Mouse (Mus musculus) gastrocnemius, adult 8-10 months (tissue): ENCODE data around the gene Rwdd1. TPM values are rescaled to one million over a fixed set of nuclear protein-coding genes. Genes with fewer than 3 reads are reported as not detected.
"Not testable (repeated sequence)": the region's sequence is repeated elsewhere in the genome, so short reads cannot be mapped to it uniquely, and the experiment has no call there.

Experiments
- DNase-seq, 2 experiments: peaks; one replicate each; pipeline ENCODE4 v3.0.0; 2022; ENCODE audit warnings: low spot score in 2 of 2
- total RNA-seq, 4 experiments: library from RNA; stranded (reverse); gene quantifications; 2 replicates each; pipeline ENCODE4 v1.2.4; 2022

Gene Rwdd1
- total RNA-seq: 100 to 1,000 TPM; 173 to 185 (median 176) TPM

GRCm38 (mm10) chr10:34019302-34020075 is at the start of gene Rwdd1:
Gene Rwdd1 (minus strand): TSS chr10:34019624.
- DNase-seq: peak; percentile 94 to 97

- DNase-seq: no peak
These were observed 47.2 kb upstream of the Rwdd1 start for GRCm38 (mm10) chr10:34066591-34066990.

GRCm38 (mm10) chr10:34053987-34054386 is 34.6 kb upstream of the Rwdd1 start:
- no peak for DNase-seq

GRCm38 (mm10) chr10:34044210-34044609 is 24.8 kb upstream of the Rwdd1 start, which contains the start of gene Calhm4:
Gene Calhm4 (minus strand): TSS chr10:34044310.
- DNase-seq: no peak

- DNase-seq: no peak
These were observed 18.0 kb upstream of the Rwdd1 start, which contains the start of gene Trappc3l for GRCm38 (mm10) chr10:34037401-34037800. Gene Trappc3l (plus strand): TSS chr10:34037597.

- no peak for DNase-seq
These were observed 17.2 kb upstream of the Rwdd1 start for GRCm38 (mm10) chr10:34036587-34036986.

GRCm38 (mm10) chr10:34033630-34034305 is 14.3 kb upstream of the Rwdd1 start:
- peak; percentile 34 to 64 for DNase-seq

- DNase-seq: no peak
These were observed 10.9 kb upstream of the Rwdd1 start for GRCm38 (mm10) chr10:34030322-34030721.

GRCm38 (mm10) chr10:34018746-34019301 is 600 bp downstream of the Rwdd1 start:
- DNase-seq: no peak

GRCm38 (mm10) chr10:34013241-34013640 is 6.2 kb downstream of the Rwdd1 start:
- DNase-seq: no peak

- no peak for DNase-seq
These were observed 6.8 kb downstream of the Rwdd1 start for GRCm38 (mm10) chr10:34012581-34012980.

GRCm38 (mm10) chr10:33998397-33998796 is 21.0 kb downstream of the Rwdd1 start:
- DNase-seq: no peak

- DNase-seq: not testable (repeated sequence)
These were observed 22.7 kb downstream of the Rwdd1 start for GRCm38 (mm10) chr10:33996686-33997085.

- DNase-seq: peak; percentile 7 to 18
These were observed 32.7 kb downstream of the Rwdd1 start for GRCm38 (mm10) chr10:33986771-33987170.

- DNase-seq: no peak
These were observed 44.5 kb downstream of the Rwdd1 start for GRCm38 (mm10) chr10:33974781-33975494.

- no peak for DNase-seq
These were observed 66.9 kb downstream of the Rwdd1 start for GRCm38 (mm10) chr10:33952509-33952908.

- DNase-seq: peak; percentile 58 to 65
These were observed 68.4 kb downstream of the Rwdd1 start, which contains the start of gene Zup1 for GRCm38 (mm10) chr10:33950803-33951583. Gene Zup1 (minus strand): TSS chr10:33951269.
